Mouse (Mus musculus): ENCODE measurements around the gene Stox2.

Gene Stox2

DNA sequence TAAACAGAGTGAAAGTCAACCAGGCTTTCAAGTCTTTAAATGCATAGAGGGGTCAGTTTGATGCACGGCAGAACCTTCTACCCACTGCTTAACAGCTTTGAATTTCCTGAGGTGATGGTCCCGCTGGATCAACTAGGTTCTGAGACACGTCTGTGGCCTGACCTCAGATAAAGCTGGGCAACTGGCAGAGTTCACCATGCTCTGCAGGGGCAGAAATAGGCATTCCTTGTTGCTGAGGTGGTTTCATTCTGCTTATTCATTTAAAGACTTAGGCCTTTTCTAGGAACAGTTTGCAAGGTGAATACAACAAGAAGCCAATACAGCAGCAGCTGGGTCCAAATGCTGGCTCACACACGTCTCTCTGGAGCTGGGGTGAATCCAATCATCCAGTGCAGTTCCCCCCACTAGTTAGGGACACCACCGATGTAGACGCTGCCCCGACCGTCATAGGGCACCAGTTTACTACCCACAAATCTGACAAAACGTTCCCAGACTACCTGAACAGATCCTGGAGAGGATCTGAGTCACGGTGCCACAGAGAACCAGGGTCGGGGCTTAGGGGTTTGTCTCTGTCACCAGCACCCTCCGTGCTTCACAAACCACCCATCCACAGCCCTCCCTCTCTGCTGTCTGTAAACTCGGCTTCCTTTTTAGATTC is 204.6 kb downstream of the Stox2 start:
- DNase-seq = no peak

DNA sequence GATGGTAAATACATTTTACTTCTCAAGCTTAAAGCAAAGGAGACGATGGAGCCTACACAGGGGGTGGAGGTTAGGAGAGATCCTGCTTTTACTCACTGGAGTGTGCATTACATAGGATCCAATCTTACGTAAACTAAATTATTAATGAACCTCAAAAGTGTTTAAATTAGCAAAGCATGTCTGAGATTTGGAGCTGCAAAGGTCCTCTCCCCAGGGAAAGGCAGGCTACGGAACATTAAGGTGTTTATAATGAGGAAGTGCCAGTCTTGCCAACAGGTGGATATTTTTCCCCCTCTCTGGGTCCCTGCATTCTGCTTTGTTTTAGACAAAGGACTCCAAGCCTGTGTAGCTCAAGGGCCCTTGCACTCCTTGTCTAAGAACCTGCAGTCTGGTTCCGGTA is 205.3 kb downstream of the Stox2 start:
- DNase-seq = no peak

GRCm38 (mm10) chr8:47240266-47240665 is 205.9 kb downstream of the Stox2 start:
- DNase-seq = no peak

DNA sequence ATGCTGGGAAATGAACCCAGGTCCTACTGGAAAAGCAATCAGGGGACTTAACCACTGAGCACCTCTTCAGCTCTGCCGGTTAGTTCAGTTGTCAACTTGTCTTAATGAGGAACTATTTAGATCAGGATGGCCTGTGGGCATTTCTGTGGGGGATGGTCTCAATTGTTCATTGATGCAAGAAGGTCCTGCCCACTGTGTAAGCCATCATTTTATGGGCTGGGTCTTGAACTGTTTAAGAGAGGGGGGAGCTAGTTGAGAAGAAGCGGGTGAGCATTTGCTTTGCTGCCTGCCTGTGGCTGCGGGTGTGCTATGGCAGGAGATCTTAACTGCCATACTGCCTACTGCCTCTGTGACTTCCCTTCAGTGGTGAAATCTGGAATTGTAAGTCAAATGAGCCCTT is 214.1 kb downstream of the Stox2 start:
- no peak for DNase-seq

GRCm38 (mm10) chr8:47230057-47230456 is 216.1 kb downstream of the Stox2 start:
- DNase-seq = no peak

DNA sequence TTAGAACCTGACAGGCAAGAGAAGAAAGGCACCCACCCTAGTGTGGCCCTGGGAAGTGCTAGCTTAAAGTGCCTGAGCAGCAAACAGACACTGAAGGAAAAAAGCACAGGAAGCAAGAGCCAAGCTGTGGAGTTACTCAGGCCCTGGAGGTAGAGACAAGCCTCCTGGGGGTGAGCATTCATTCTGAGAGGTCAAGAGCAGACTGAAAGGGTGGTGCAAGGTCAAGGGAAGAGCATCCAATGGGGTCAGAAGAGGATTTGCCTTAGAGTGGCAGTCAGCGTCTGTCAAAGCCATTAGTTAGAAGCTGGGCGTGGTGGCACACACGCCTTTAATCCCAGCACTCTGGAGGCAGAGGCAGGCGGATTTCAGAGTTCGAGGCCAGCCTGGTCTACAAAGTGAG is 224.3 kb downstream of the Stox2 start:
- DNase-seq = no peak

GRCm38 (mm10) chr8:47221191-47221590 is 225.0 kb downstream of the Stox2 start:
- no peak for DNase-seq

DNA sequence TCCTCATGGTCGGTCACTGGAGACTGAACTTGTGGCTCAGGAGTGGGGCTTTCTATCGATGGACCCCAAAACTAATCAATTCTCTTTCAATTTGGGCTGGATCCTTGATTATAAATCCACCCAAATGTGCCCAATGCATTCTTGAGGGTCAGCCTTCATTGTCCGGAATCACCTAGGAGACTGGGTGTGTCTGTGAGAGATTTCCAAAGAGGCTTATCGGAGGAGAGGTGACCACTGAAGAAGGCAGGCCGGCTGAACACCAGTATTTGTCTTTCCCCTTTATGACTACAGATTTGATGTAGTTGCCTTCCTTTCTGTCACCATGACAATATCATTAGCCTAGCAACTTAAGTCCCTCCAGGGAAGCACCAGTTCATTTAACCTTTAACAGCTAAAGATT is 225.8 kb downstream of the Stox2 start:
- DNase-seq = no peak

DNA sequence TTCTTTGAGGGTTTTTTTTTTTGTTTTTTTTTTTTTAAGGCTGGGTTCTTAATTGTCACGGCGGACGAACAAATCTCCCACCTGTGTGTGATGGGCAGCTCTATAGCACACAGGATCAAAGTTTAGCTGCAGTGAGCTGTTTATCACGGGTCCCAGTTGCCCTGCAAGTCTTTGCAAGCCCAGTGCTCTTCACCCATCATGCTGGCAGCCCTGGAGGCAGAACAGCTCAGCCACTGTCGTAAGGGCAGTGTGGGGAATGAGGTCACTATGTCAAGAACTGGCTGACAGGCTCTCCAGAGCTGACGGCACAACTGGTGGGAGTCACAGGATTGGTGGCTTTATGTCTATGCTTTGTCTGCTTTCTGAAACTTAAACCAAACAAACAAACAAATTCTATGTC is 227.6 kb downstream of the Stox2 start:
- DNase-seq = no peak

- no peak for DNase-seq
These were observed 228.1 kb downstream of the Stox2 start for GRCm38 (mm10) chr8:47218021-47218420.

- no peak for DNase-seq
These were observed 234.0 kb downstream of the Stox2 start for GRCm38 (mm10) chr8:47212124-47212523.

DNA sequence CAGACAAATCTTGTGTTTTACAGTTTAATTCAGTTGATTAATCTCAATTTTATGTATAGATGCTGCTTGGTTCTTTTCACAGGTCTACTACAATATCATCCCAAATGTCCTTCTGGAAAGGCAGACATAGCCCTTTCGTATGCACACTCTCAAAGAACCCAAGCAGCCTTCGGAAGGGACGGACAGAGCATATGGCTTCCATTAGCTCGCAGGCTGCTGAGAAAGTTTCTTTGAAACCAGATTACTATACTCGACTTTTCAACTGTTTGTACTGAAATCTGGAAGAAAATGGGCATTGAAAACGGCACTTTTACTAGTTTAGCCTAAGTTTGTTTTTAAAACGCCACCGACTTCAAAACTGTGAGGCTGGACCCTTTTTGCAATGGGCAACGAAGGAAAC is 234.9 kb downstream of the Stox2 start:
- no peak for DNase-seq

DNA sequence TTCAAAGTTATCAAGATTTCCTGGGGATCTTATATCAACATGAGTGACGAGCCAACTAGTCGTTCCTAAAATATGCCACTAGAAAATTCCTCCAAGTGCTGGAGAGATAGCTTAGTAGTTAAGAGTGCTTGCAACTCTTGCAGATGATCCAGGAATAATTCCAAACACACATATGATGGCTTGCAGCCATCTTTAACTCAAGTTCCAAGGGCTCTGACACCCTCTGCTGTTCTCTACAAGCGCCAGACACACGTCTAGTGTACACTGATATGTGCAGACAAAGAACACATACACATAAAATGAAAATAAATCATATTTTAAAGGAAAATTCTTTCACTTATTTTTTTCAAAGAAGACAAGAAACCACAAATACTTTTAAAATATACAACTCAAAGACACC is 237.9 kb downstream of the Stox2 start:
- no peak for DNase-seq

DNA sequence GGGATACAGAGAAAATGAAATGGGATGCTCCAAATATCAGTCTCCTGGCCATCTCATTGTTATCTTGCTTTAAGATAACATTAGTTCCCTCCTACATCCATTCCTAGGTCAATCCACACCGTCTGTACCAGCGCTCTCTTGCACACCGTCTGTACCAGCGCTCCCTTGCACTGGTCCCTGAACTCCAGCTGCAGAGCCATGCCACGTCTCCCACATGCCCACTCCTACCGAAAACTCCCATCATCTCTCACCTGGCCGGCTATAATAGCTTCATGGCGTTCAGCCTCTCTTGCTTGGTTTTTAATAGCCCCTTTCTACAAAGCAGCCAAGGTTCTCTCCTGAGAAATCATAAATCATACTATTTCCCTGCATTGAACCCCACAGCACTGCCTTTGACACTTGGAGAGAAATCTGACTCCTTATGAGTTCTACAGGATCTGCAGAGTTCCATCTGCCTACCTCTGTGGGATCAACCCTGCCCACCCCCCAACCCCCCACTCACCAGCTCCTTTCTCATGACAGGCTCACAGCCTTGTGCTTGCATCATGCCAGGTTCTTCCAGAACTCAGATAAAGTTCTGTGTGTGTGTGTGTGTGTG is 239.4 kb downstream of the Stox2 start:
- no peak for DNase-seq

GRCm38 (mm10) chr8:47205472-47205871 is 240.7 kb downstream of the Stox2 start:
- DNase-seq = no peak

DNA sequence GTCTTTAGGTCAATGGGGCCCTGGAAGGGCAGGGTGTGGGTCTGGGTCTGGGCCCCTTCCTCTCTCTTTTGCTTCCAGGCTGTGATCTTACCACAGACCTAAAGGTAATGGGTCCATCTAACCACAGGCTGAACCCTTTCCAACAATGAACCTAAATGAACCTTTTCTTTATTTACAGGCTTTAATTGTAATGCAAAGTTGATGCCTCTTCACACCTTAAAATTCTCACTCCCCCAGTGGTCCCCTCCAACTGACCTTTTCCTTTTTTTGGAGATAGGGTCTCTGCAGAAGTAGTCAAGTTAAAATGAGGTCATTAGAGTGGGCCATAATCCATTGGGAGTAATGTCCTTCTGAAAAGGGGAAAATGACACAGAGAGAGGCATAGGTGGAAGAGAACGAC is 249.8 kb downstream of the Stox2 start:
- DNase-seq = no peak

DNA sequence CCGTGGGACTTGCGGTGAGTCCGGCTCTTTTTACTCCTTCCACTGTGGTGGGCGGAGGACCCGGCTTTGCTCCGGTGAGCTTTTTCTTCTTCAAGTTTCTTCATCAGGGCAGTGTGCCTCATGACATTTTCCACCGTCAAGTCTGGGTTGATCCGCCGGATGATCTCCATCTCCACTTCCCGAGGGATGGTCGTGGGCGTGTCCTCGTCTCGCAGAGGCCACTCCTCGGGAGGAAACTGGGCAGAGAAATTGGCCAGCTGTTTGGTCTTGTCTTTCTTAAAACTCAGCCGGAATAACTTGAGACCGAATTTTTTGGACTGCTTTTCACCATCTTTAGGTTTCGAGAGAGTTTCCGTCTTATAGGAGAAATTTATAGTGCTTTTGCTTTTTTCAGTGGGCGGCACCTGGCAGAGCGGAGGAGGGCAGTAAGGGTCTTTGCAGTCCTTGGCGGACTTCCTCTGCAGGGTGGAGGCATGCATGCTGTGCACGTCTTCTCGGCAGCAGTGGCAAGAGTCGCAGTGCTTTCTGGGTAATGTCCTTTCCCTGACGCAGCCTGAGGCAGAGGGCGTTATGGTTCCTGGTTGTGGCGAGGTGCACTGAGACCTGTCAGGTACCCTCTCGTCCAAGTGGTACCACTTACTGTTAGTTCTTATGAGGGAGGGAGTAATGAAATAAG is 252.7 kb downstream of the Stox2 start:
- DNase-seq = no peak

DNA sequence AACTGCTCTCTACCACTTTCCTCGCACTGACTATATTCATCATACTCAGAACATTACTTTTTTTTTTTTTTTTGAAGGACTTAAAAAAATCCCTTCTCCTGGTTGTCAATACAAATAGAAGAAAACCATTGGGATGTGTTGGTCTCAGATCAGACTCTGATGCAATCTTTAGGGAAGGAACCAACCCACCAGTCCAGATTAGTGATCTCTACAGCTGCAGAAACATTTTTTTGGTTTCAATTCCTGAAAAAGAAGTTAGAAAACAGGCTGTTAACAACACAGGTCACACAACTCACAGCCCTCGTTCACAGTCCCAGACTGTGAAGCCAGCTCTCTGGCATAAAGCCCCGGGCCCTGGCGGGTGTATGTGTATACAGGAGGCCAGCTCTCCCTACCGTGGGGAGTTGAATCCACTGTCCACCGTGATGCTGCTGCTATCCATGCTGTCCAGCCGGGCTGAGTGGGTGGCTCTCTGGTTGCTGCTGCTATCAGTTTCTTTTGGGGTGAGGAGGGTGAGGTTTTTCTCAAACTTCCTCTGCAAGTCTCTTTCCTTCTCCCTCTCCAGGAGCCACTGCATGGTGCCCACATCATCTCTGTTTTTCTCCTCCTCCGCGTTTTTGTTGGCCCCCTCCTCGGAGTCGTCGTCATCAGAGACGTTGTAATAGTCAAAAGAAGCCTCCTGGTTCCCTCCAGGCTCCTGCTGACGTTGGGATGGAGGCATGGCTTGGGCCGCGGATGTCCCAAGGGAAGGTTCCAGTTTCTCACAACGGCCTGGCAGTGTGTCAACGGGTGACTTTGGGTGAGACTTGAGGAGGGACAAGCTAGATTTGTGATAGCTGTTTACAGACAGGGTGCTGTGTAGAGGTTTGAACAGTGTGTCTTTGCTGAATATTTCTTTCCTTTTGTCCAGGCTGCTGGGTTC is 254.5 kb downstream of the Stox2 start:
- no peak for DNase-seq

- DNase-seq = no peak
These were observed 260.8 kb downstream of the Stox2 start for GRCm38 (mm10) chr8:47185396-47185795.

- no peak for DNase-seq
These were observed 263.2 kb downstream of the Stox2 start for GRCm38 (mm10) chr8:47182771-47183558.

GRCm38 (mm10) chr8:47182292-47182691 is 263.9 kb downstream of the Stox2 start:
- DNase-seq = no peak

DNA sequence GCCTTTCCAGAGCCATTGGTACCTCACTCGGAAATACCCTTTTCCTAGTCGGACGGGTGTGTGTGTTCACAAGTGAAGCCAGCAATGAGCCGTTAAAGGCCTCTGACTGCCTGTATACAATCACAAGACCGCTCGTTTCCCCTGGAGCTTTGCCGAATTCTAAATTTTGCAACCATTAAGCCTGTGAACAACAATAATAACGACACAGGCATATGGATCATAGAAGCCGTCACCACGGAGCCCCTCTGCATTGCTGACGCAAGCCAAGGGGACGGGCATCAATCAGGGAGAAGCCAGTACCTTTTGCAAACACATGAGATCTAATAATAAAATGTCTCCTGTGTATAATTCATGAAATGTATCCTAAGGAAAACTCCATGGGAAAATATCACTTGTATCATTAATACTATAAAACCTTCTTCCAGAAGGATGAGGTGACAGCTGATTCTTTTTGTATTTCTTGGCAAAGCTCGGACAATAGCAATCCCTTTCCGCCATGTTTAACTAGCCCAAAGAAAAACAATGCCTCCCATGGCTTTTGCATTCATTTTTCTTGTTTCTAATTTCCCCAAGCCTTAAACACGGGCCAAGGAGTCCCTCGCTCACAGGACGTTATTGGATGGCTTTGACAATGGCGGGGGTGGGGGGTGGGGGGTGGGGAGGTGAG is 265.0 kb downstream of the Stox2 start:
- no peak for DNase-seq
